Mouse (Mus musculus): ENCODE results near the gene Gphn. TPM values are rescaled to one million over a fixed set of nuclear protein-coding genes. Genes with fewer than 3 reads are reported as not detected.

Gene Gphn
- polyA plus RNA-seq, 1 experiment, result 0.48 TPM

- H3K4me3 ChIP-seq (replicated peaks), result no peak overlapping the region
Observed at GRCm38 (mm10) chr12:78219191-78219825, 6.9 kb upstream of the Gphn start.

GRCm38 (mm10) chr12:78226519-78226875 lies 318 bp downstream of the Gphn start:
- H3K27me3 ChIP-seq (ENCODE audit: control insufficient read depth), result peaks cover 6% of the 10 kb centered on the region
- TF ChIP-seq TAL1 (IDR thresholded peaks at IDR 0.05; ENCODE audit: low read length) (no peak), GATA1 (IDR thresholded peaks at IDR 0.05; ENCODE audit: low read length) (no peak)

More at GRCm38 (mm10) chr12:78219191-78219825, 6.9 kb upstream of the Gphn start:
- Histone ChIP-seq H3K27me3 (ENCODE audit: control insufficient read depth) (no peaks in the 10 kb centered on the region), H3K9me3 (ENCODE audit: control insufficient read depth, low read length) (no peaks in the 10 kb centered on the region), H3K36me3 (ENCODE audit: control insufficient read depth) (no peaks in the 10 kb centered on the region), H3K4me1 (ENCODE audit: control insufficient read depth) (peaks cover 2% of the 10 kb centered on the region)
- TF ChIP-seq TAL1 (IDR thresholded peaks at IDR 0.05; ENCODE audit: low read length) (no peak), GATA1 (IDR thresholded peaks at IDR 0.05; ENCODE audit: low read length) (no peak)

GRCm38 (mm10) chr12:78227021-78227932 lies 1.1 kb downstream of the Gphn start:
- Histone ChIP-seq H3K4me3 (replicated peaks) (peak overlapping the region; percentile 87), H3K27me3 (ENCODE audit: control insufficient read depth) (peaks cover 6% of the 10 kb centered on the region), H3K9me3 (ENCODE audit: control insufficient read depth, low read length) (no peaks in the 10 kb centered on the region), H3K4me1 (ENCODE audit: control insufficient read depth) (peaks cover 32% of the 10 kb centered on the region), H3K36me3 (ENCODE audit: control insufficient read depth) (no peaks in the 10 kb centered on the region)
- no peak for TF ChIP-seq GATA1 (IDR thresholded peaks at IDR 0.05; ENCODE audit: low read length)
- TF ChIP-seq TAL1 (IDR thresholded peaks at IDR 0.05; ENCODE audit: low read length), result no peak

More at GRCm38 (mm10) chr12:78226519-78226875, 318 bp downstream of the Gphn start:
- peaks cover 32% of the 10 kb centered on the region for H3K4me1 ChIP-seq (ENCODE audit: control insufficient read depth)
- H3K9me3 ChIP-seq (ENCODE audit: control insufficient read depth, low read length), result no peaks in the 10 kb centered on the region
- H3K36me3 ChIP-seq (ENCODE audit: control insufficient read depth), result no peaks in the 10 kb centered on the region
- H3K4me3 ChIP-seq (replicated peaks), result peak overlapping the region; percentile 87

- peaks cover 32% of the 10 kb centered on the region for H3K4me1 ChIP-seq (ENCODE audit: control insufficient read depth)
- no peak overlapping the region for H3K4me3 ChIP-seq (replicated peaks)
- H3K36me3 ChIP-seq (ENCODE audit: control insufficient read depth), result no peaks in the 10 kb centered on the region
- H3K9me3 ChIP-seq (ENCODE audit: control insufficient read depth, low read length), result no peaks in the 10 kb centered on the region
- TF ChIP-seq TAL1 (IDR thresholded peaks at IDR 0.05; ENCODE audit: low read length) (no peak), GATA1 (IDR thresholded peaks at IDR 0.05; ENCODE audit: low read length) (no peak)
- H3K27me3 ChIP-seq (ENCODE audit: control insufficient read depth), result peaks cover 6% of the 10 kb centered on the region
Observed at GRCm38 (mm10) chr12:78228139-78228538, 2.0 kb downstream of the Gphn start.

GRCm38 (mm10) chr12:78232560-78232959 lies 6.4 kb downstream of the Gphn start:
- Histone ChIP-seq H3K36me3 (ENCODE audit: control insufficient read depth) (no peaks in the 10 kb centered on the region), H3K27me3 (ENCODE audit: control insufficient read depth) (peaks cover 2% of the 10 kb centered on the region), H3K4me3 (replicated peaks) (no peak overlapping the region), H3K4me1 (ENCODE audit: control insufficient read depth) (peaks cover 5% of the 10 kb centered on the region), H3K9me3 (ENCODE audit: control insufficient read depth, low read length) (no peaks in the 10 kb centered on the region)
- TF ChIP-seq GATA1 (IDR thresholded peaks at IDR 0.05; ENCODE audit: low read length), result no peak
- TF ChIP-seq TAL1 (IDR thresholded peaks at IDR 0.05; ENCODE audit: low read length), result no peak

- Histone ChIP-seq H3K27me3 (ENCODE audit: control insufficient read depth) (no peaks in the 10 kb centered on the region), H3K9me3 (ENCODE audit: control insufficient read depth, low read length) (no peaks in the 10 kb centered on the region), H3K36me3 (ENCODE audit: control insufficient read depth) (no peaks in the 10 kb centered on the region), H3K4me3 (replicated peaks) (no peak overlapping the region), H3K4me1 (ENCODE audit: control insufficient read depth) (no peaks in the 10 kb centered on the region)
- no peak for TF ChIP-seq TAL1 (IDR thresholded peaks at IDR 0.05; ENCODE audit: low read length)
- no peak for TF ChIP-seq GATA1 (IDR thresholded peaks at IDR 0.05; ENCODE audit: low read length)
Observed at GRCm38 (mm10) chr12:78248366-78248765, 22.2 kb downstream of the Gphn start.

- TF ChIP-seq GATA1 (IDR thresholded peaks at IDR 0.05; ENCODE audit: low read length) (no peak), TAL1 (IDR thresholded peaks at IDR 0.05; ENCODE audit: low read length) (no peak)
- Histone ChIP-seq H3K27me3 (ENCODE audit: control insufficient read depth) (no peaks in the 10 kb centered on the region), H3K4me3 (replicated peaks) (no peak overlapping the region), H3K9me3 (ENCODE audit: control insufficient read depth, low read length) (no peaks in the 10 kb centered on the region), H3K4me1 (ENCODE audit: control insufficient read depth) (no peaks in the 10 kb centered on the region), H3K36me3 (ENCODE audit: control insufficient read depth) (no peaks in the 10 kb centered on the region)
Observed at GRCm38 (mm10) chr12:78249151-78249550, 23.0 kb downstream of the Gphn start.

GRCm38 (mm10) chr12:78277386-78277785 lies 51.2 kb downstream of the Gphn start:
- Histone ChIP-seq H3K9me3 (ENCODE audit: control insufficient read depth, low read length) (no peaks in the 10 kb centered on the region), H3K27me3 (ENCODE audit: control insufficient read depth) (no peaks in the 10 kb centered on the region), H3K36me3 (ENCODE audit: control insufficient read depth) (no peaks in the 10 kb centered on the region), H3K4me3 (replicated peaks) (no peak overlapping the region), H3K4me1 (ENCODE audit: control insufficient read depth) (no peaks in the 10 kb centered on the region)
- no peak for TF ChIP-seq TAL1 (IDR thresholded peaks at IDR 0.05; ENCODE audit: low read length)
- no peak for TF ChIP-seq GATA1 (IDR thresholded peaks at IDR 0.05; ENCODE audit: low read length)

GRCm38 (mm10) chr12:78290384-78290783 lies 64.2 kb downstream of the Gphn start:
- Histone ChIP-seq H3K9me3 (ENCODE audit: control insufficient read depth, low read length) (no peaks in the 10 kb centered on the region), H3K36me3 (ENCODE audit: control insufficient read depth) (no peaks in the 10 kb centered on the region), H3K4me1 (ENCODE audit: control insufficient read depth) (no peaks in the 10 kb centered on the region), H3K27me3 (ENCODE audit: control insufficient read depth) (no peaks in the 10 kb centered on the region), H3K4me3 (replicated peaks) (no peak overlapping the region)
- TF ChIP-seq TAL1 (IDR thresholded peaks at IDR 0.05; ENCODE audit: low read length), result no peak
- TF ChIP-seq GATA1 (IDR thresholded peaks at IDR 0.05; ENCODE audit: low read length), result no peak
